Mouse (Mus musculus) embryonic facial prominence, embryonic 13.5 days (tissue): ENCODE results near the gene Plin5. TPM values are rescaled to one million over a fixed set of nuclear protein-coding genes. Genes with fewer than 3 reads are reported as not detected.

Source experiments
- ATAC-seq: fragments of 200-750 bp; cut with Nextera tagmentation; 2 replicates; pipeline ENCODE4 v1.8.0; 2017; ENCODE audit warnings: low read depth; ENCODE audit not compliant: insufficient number of reproducible peaks, insufficient read depth, low FRiP score, low TSS enrichment
- H3K27ac ChIP-seq: fragments of 300-500 bp; sonication (generic); 2 replicates; pipeline ENCODE4 v1.5.1; 2015; ENCODE audit warnings: moderate library complexity, mild to moderate bottlenecking, inconsistent platforms
- H3K27me3 ChIP-seq: fragments of 300-500 bp; sonication (generic); 2 replicates; pipeline ENCODE4 v1.6.1; 2015; ENCODE audit warnings: mild to moderate bottlenecking, inconsistent platforms
- H3K36me3 ChIP-seq: fragments of 300-500 bp; sonication (generic); 2 replicates; pipeline ENCODE4 v1.6.1; 2015; ENCODE audit warnings: mild to moderate bottlenecking, inconsistent platforms
- H3K4me1 ChIP-seq: fragments of 300-500 bp; sonication (generic); 2 replicates; pipeline ENCODE4 v1.6.1; 2015; ENCODE audit warnings: inconsistent platforms
- H3K4me2 ChIP-seq: fragments of 300-500 bp; sonication (generic); 2 replicates; pipeline ENCODE4 v1.6.1; 2015; ENCODE audit warnings: moderate library complexity, mild to moderate bottlenecking, inconsistent platforms
- H3K4me3 ChIP-seq: fragments of 300-500 bp; sonication (generic); 2 replicates; pipeline ENCODE4 v1.5.1; 2015; ENCODE audit warnings: mild to moderate bottlenecking, inconsistent platforms
- H3K9ac ChIP-seq: fragments of 300-500 bp; sonication (generic); 2 replicates; pipeline ENCODE4 v1.6.1; 2015; ENCODE audit warnings: mild to moderate bottlenecking, inconsistent platforms
- H3K9me3 ChIP-seq: fragments of 300-500 bp; sonication (generic); 2 replicates; pipeline ENCODE4 v1.6.1; 2016; ENCODE audit warnings: inconsistent platforms
- WGBS: fragments of 180-500 bp; shearing (Covaris S2); methylation state at CpG from one replicate; pipeline ENCODE4 v1.1.7; 2015; ENCODE audit warnings: mixed read lengths; 5-methylcytosine and 5-hydroxymethylcytosine counted together
- polyA plus RNA-seq: library from polyadenylated mRNA; unstranded; fragments of >200 nt; fragmentation: Nextera tagmentation; extraction: Ambion mirVana; gene quantifications from 2 replicates; pipeline ENCODE4 v1.2.1, GENCODE M21; 2015

The Plin5 gene
- polyA plus RNA-seq, 1 experiment from 2014 or later: 0.17 TPM

GRCm38 (mm10) chr17:56103465-56104285 lies 13.7 kb downstream of the Plin5 start:
- Histone ChIP-seq H3K4me3 (no peak overlapping the region), H3K9me3 (no peaks in the 10 kb centered on the region), H3K4me1 (no peaks in the 10 kb centered on the region), H3K4me2 (no peak overlapping the region), H3K27ac (no peak overlapping the region), H3K9ac (no peak overlapping the region), H3K27me3 (no peaks in the 10 kb centered on the region), H3K36me3 (peaks cover 62% of the 10 kb centered on the region)
- ATAC-seq: no peak
- 94% methylated on average over 8 of the region's 8 CpGs for WGBS

GRCm38 (mm10) chr17:56102927-56103326 lies 14.5 kb downstream of the Plin5 start:
- no peak overlapping the region for H3K4me3 ChIP-seq
- ATAC-seq: no peak
- 92% methylated on average over 9 of the region's 9 CpGs for WGBS
- H3K9ac ChIP-seq: no peak overlapping the region
- H3K27me3 ChIP-seq: no peaks in the 10 kb centered on the region
- H3K4me1 ChIP-seq: no peaks in the 10 kb centered on the region
- H3K36me3 ChIP-seq: peaks cover 67% of the 10 kb centered on the region
- no peaks in the 10 kb centered on the region for H3K9me3 ChIP-seq
- no peak overlapping the region for H3K27ac ChIP-seq
- no peak overlapping the region for H3K4me2 ChIP-seq

- H3K4me3 ChIP-seq: no peak overlapping the region
- H3K4me2 ChIP-seq: no peak overlapping the region
- no peaks in the 10 kb centered on the region for H3K4me1 ChIP-seq
- WGBS: 94% methylated on average over 5 of the region's 5 CpGs
- H3K27me3 ChIP-seq: no peaks in the 10 kb centered on the region
- no peak overlapping the region for H3K9ac ChIP-seq
- no peaks in the 10 kb centered on the region for H3K9me3 ChIP-seq
- peaks cover 70% of the 10 kb centered on the region for H3K36me3 ChIP-seq
- ATAC-seq: no peak
- H3K27ac ChIP-seq: no peak overlapping the region
Measured at GRCm38 (mm10) chr17:56102158-56102557, 15.2 kb downstream of the Plin5 start.

GRCm38 (mm10) chr17:56100811-56101210 lies 16.6 kb downstream of the Plin5 start:
- ATAC-seq: no peak
- H3K4me1 ChIP-seq: no peaks in the 10 kb centered on the region

GRCm38 (mm10) chr17:56098711-56099572 lies 18.5 kb downstream of the Plin5 start:
- ATAC-seq: no peak
- Histone ChIP-seq H3K27me3 (no peaks in the 10 kb centered on the region), H3K4me1 (no peaks in the 10 kb centered on the region), H3K9me3 (no peaks in the 10 kb centered on the region), H3K27ac (no peak overlapping the region), H3K4me2 (no peak overlapping the region), H3K36me3 (peaks cover 95% of the 10 kb centered on the region), H3K9ac (no peak overlapping the region), H3K4me3 (no peak overlapping the region)
- WGBS: 89% methylated on average over 15 of the region's 15 CpGs

More at GRCm38 (mm10) chr17:56100811-56101210, 16.6 kb downstream of the Plin5 start:
- WGBS: 90% methylated on average over 3 of the region's 3 CpGs
- H3K9ac ChIP-seq: no peak overlapping the region
- H3K9me3 ChIP-seq: no peaks in the 10 kb centered on the region
- H3K27me3 ChIP-seq: no peaks in the 10 kb centered on the region
- H3K36me3 ChIP-seq: peaks cover 83% of the 10 kb centered on the region
- H3K4me3 ChIP-seq: no peak overlapping the region
- H3K27ac ChIP-seq: no peak overlapping the region
- no peak overlapping the region for H3K4me2 ChIP-seq

GRCm38 (mm10) chr17:56098180-56098579 lies 19.2 kb downstream of the Plin5 start:
- 95% methylated on average over 8 of the region's 8 CpGs for WGBS
- peaks cover 94% of the 10 kb centered on the region for H3K36me3 ChIP-seq

GRCm38 (mm10) chr17:56096883-56097282 lies 20.5 kb downstream of the Plin5 start:
- no peak for ATAC-seq
- Histone ChIP-seq H3K27me3 (no peaks in the 10 kb centered on the region), H3K4me2 (no peak overlapping the region), H3K27ac (no peak overlapping the region), H3K9ac (no peak overlapping the region), H3K36me3 (peaks cover 88% of the 10 kb centered on the region), H3K4me1 (no peaks in the 10 kb centered on the region), H3K9me3 (no peaks in the 10 kb centered on the region), H3K4me3 (no peak overlapping the region)
- 87% methylated on average over 12 of the region's 12 CpGs for WGBS

More at GRCm38 (mm10) chr17:56098180-56098579, 19.2 kb downstream of the Plin5 start:
- Histone ChIP-seq H3K4me2 (no peak overlapping the region), H3K27ac (no peak overlapping the region), H3K9me3 (no peaks in the 10 kb centered on the region), H3K4me3 (no peak overlapping the region), H3K27me3 (no peaks in the 10 kb centered on the region), H3K9ac (no peak overlapping the region), H3K4me1 (no peaks in the 10 kb centered on the region)
- ATAC-seq: no peak

GRCm38 (mm10) chr17:56092794-56093193 lies 24.6 kb downstream of the Plin5 start:
- ATAC-seq: no peak; the same call in 1 of the 2 replicates
- Histone ChIP-seq H3K27me3 (no peaks in the 10 kb centered on the region), H3K9ac (no peak overlapping the region), H3K4me2 (no peak overlapping the region), H3K27ac (peak overlapping the region; percentile 34; the same call in 1 of the 2 replicates), H3K36me3 (peaks cover 81% of the 10 kb centered on the region), H3K4me1 (no peaks in the 10 kb centered on the region), H3K9me3 (no peaks in the 10 kb centered on the region), H3K4me3 (no peak overlapping the region)
- WGBS: 82% methylated on average over 1 of the region's 1 CpGs

- peaks cover 81% of the 10 kb centered on the region for H3K36me3 ChIP-seq
- no peak overlapping the region for H3K4me3 ChIP-seq
- H3K9me3 ChIP-seq: no peaks in the 10 kb centered on the region
- no peak overlapping the region for H3K9ac ChIP-seq
- H3K27me3 ChIP-seq: no peaks in the 10 kb centered on the region
- H3K4me1 ChIP-seq: no peaks in the 10 kb centered on the region
- 76% methylated on average over 1 of the region's 1 CpGs for WGBS
- no peak overlapping the region for H3K4me2 ChIP-seq
- 0 out of 2 replicates have a peak overlapping the region, but pooled peaks have one; percentile 34 for H3K27ac ChIP-seq
- no peak for ATAC-seq
Measured at GRCm38 (mm10) chr17:56092312-56092711, 25.1 kb downstream of the Plin5 start.

GRCm38 (mm10) chr17:56080781-56081585 lies 36.4 kb downstream of the Plin5 start:
- WGBS: 4% methylated on average over 8 of the region's 8 CpGs
- ATAC-seq: peak; percentile 22; the same call in 1 of the 2 replicates
- H3K27me3 ChIP-seq: no peaks in the 10 kb centered on the region
- H3K4me3 ChIP-seq: peak overlapping the region; percentile 84
- H3K4me1 ChIP-seq: peaks cover 25% of the 10 kb centered on the region
- H3K9ac ChIP-seq: peak overlapping the region; percentile 85
- peak overlapping the region; percentile 62 for H3K27ac ChIP-seq
- H3K36me3 ChIP-seq: peaks cover 35% of the 10 kb centered on the region
- no peaks in the 10 kb centered on the region for H3K9me3 ChIP-seq
- peak overlapping the region; percentile 99 for H3K4me2 ChIP-seq

GRCm38 (mm10) chr17:56079921-56080320 lies 37.5 kb downstream of the Plin5 start:
- H3K4me3 ChIP-seq: peak overlapping the region; percentile 84
- H3K4me2 ChIP-seq: peak overlapping the region; percentile 99
- no peaks in the 10 kb centered on the region for H3K27me3 ChIP-seq
- peaks cover 24% of the 10 kb centered on the region for H3K36me3 ChIP-seq
- H3K27ac ChIP-seq: peak overlapping the region; percentile 78; the same call in 1 of the 2 replicates
- no peaks in the 10 kb centered on the region for H3K9me3 ChIP-seq
- ATAC-seq: no peak
- H3K9ac ChIP-seq: peak overlapping the region; percentile 85
- WGBS: 2% methylated on average over 11 of the region's 11 CpGs
- H3K4me1 ChIP-seq: peaks cover 30% of the 10 kb centered on the region
